Mouse (Mus musculus) C2C12 (cell line): Measurements from ENCODE around the gene Wwp2.

Experiments used
- CEBPB ChIP-seq: IDR thresholded peaks from one replicate; pipeline ENCODE4 v1.6.1; 2011; ENCODE audit warnings: low read depth, mild to moderate bottlenecking, control low read depth, moderate library complexity
- CTCF ChIP-seq: IDR thresholded peaks from one replicate; pipeline ENCODE4 v1.5.1; 2011; ENCODE audit not compliant: control insufficient read depth, insufficient read depth, insufficient read length
- FOSL1 ChIP-seq: IDR thresholded peaks from one replicate; pipeline ENCODE4 v1.8.0; 2011; ENCODE audit warnings: mild to moderate bottlenecking, low read length; ENCODE audit not compliant: poor library complexity, insufficient read depth, severe bottlenecking
- MAX ChIP-seq: IDR thresholded peaks from one replicate; pipeline ENCODE4 v1.6.1; 2011; ENCODE audit warnings: mild to moderate bottlenecking, control low read depth
- MYOD1 ChIP-seq: IDR thresholded peaks from one replicate; pipeline ENCODE4 v1.6.1; 2011; ENCODE audit warnings: low read depth; ENCODE audit not compliant: control insufficient read depth, insufficient read length
- MYOG ChIP-seq: IDR thresholded peaks from one replicate; pipeline ENCODE4 v1.6.1; 2011; ENCODE audit not compliant: control insufficient read depth, insufficient read length; ENCODE audit errors: extremely low read depth
- USF1 ChIP-seq: IDR thresholded peaks from one replicate; pipeline ENCODE4 v1.6.1; 2011; ENCODE audit warnings: low read depth, mild to moderate bottlenecking, control low read depth, moderate library complexity

DNA sequence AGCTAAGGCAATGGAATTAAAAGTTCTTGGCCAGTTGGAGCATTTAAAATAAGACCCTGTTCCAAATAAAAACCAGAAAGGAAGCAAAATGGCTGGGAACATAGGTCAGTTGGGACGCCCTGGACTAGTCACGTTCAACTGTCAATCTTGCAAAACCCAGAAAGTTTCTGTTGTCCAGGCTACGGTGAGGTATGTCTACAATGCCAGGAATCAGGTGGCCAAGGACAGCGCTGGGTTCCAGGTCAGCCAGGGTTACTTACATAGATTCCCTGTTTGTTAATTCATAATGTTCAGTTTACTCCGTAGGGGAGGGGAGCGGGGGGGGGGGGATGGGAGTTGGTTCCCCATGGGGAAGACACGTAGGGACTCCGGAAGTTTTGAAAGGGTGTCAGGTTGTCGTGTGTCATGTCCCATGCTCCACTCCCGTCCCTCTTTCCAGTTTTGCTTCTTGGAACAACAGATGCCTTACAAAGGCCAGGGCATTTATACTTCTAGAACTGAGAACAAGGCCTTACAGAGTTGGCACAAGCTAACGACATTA, 674 bp upstream of the Wwp2 start:
- TF ChIP-seq CTCF (no peak), MYOG (no peak), MYOD1 (no peak), USF1 (no peak), CEBPB (no peak), FOSL1 (no peak), MAX (no peak)
